Mouse (Mus musculus): ENCODE measurements at regions not wholly inside any gene's neighbourhood (a gene's known extent, or its start where the extent isn't known, plus 50 kb on each side); places are given as distances from the start of the nearest gene placed in this dataset.
"Not testable (repeated sequence)": the region's sequence is repeated elsewhere in the genome, so short reads cannot be mapped to it uniquely, and the experiment has no call there.

- whole genome bisulfite sequencing = 86% methylated on average over 1 of the region's 1 CpGs
- Histone ChIP-seq H3K4me1 (no peaks in the 10 kb centered on the region), H3K27me3 (ENCODE audit: insufficient read depth, poor library complexity, severe bottlenecking) (no peaks in the 10 kb centered on the region), H3K27ac (no peak overlapping the region), H3K36me3 (no peaks in the 10 kb centered on the region), H3K9me3 (no peaks in the 10 kb centered on the region), H3K4me3 (no peak overlapping the region)
- no peak for DNase-seq (ENCODE audit: low spot score)
These were observed 434.2 kb upstream of the Sema6d start for GRCm38 (mm10) chr2:123655551-123655950.

- 72% methylated on average over 4 of the region's 4 CpGs for WGBS
- no peak for DNase-seq (ENCODE audit: low spot score)
- Histone ChIP-seq H3K4me3 (no peak overlapping the region), H3K27ac (no peak overlapping the region), H3K27me3 (ENCODE audit: insufficient read depth, poor library complexity, severe bottlenecking) (no peaks in the 10 kb centered on the region), H3K4me1 (no peaks in the 10 kb centered on the region), H3K9me3 (no peaks in the 10 kb centered on the region), H3K36me3 (no peaks in the 10 kb centered on the region)
These were observed 401.3 kb upstream of the Sema6d start for GRCm38 (mm10) chr2:123688290-123689030.

- Histone ChIP-seq H3K4me3 (no peak overlapping the region), H3K4me1 (no peaks in the 10 kb centered on the region), H3K27ac (no peak overlapping the region), H3K36me3 (no peaks in the 10 kb centered on the region), H3K9me3 (no peaks in the 10 kb centered on the region), H3K27me3 (ENCODE audit: insufficient read depth, poor library complexity, severe bottlenecking) (no peaks in the 10 kb centered on the region)
- 84% methylated on average over 1 of the region's 1 CpGs for WGBS
- DNase-seq (ENCODE audit: low spot score) = no peak
These were observed 400.0 kb upstream of the Sema6d start for GRCm38 (mm10) chr2:123689801-123690200.

- WGBS = 80% methylated on average over 4 of the region's 4 CpGs
- Histone ChIP-seq H3K4me3 (no peak overlapping the region), H3K27ac (no peak overlapping the region), H3K4me1 (no peaks in the 10 kb centered on the region), H3K27me3 (ENCODE audit: insufficient read depth, poor library complexity, severe bottlenecking) (no peaks in the 10 kb centered on the region), H3K9me3 (no peaks in the 10 kb centered on the region), H3K36me3 (no peaks in the 10 kb centered on the region)
- no peak for DNase-seq (ENCODE audit: low spot score)
These were observed 350.1 kb upstream of the Sema6d start for GRCm38 (mm10) chr2:123739688-123740087.

- Histone ChIP-seq H3K4me1 (no peaks in the 10 kb centered on the region), H3K4me3 (no peak overlapping the region), H3K27me3 (ENCODE audit: insufficient read depth, poor library complexity, severe bottlenecking) (no peaks in the 10 kb centered on the region), H3K36me3 (no peaks in the 10 kb centered on the region), H3K9me3 (no peaks in the 10 kb centered on the region), H3K27ac (no peak overlapping the region)
- WGBS = 83% methylated on average over 6 of the region's 6 CpGs
- no peak for DNase-seq (ENCODE audit: low spot score)
These were observed 349.2 kb upstream of the Sema6d start for GRCm38 (mm10) chr2:123740541-123740940.

- H3K9me3 ChIP-seq = no peaks in the 10 kb centered on the region
- no peaks in the 10 kb centered on the region for H3K27me3 ChIP-seq (ENCODE audit: insufficient read depth, poor library complexity, severe bottlenecking)
- peak overlapping the region; percentile 29; the same call in 1 of the 2 replicates for H3K4me3 ChIP-seq
- no peaks in the 10 kb centered on the region for H3K36me3 ChIP-seq
- no peak overlapping the region for H3K27ac ChIP-seq
- no peaks in the 10 kb centered on the region for H3K4me1 ChIP-seq
- 75% methylated on average over 7 of the region's 7 CpGs for WGBS
- DNase-seq (ENCODE audit: low spot score) = no peak
These were observed 335.5 kb upstream of the Sema6d start for GRCm38 (mm10) chr2:123754220-123754619.

GRCm38 (mm10) chr2:123754656-123755499, 334.9 kb upstream of the Sema6d start:
- H3K4me3 ChIP-seq; H3K27ac ChIP-seq; H3K27me3 ChIP-seq (ENCODE audit: insufficient read depth, poor library complexity, severe bottlenecking); H3K4me1 ChIP-seq; H3K9me3 ChIP-seq; H3K36me3 ChIP-seq; DNase-seq (ENCODE audit: low spot score): not testable (repeated sequence)
- WGBS = 53% methylated on average over 19 of the region's 24 CpGs

- no peak overlapping the region for H3K27ac ChIP-seq
- H3K9me3 ChIP-seq = no peaks in the 10 kb centered on the region
- no peaks in the 10 kb centered on the region for H3K4me1 ChIP-seq
- H3K4me3 ChIP-seq = no peak overlapping the region
- H3K36me3 ChIP-seq = no peaks in the 10 kb centered on the region
- WGBS = 81% methylated on average over 3 of the region's 3 CpGs
- DNase-seq (ENCODE audit: low spot score) = no peak
- no peaks in the 10 kb centered on the region for H3K27me3 ChIP-seq (ENCODE audit: insufficient read depth, poor library complexity, severe bottlenecking)
These were observed 290.5 kb upstream of the Sema6d start for GRCm38 (mm10) chr2:123799226-123799786.

- Histone ChIP-seq H3K27ac (no peak overlapping the region), H3K4me3 (no peak overlapping the region), H3K27me3 (ENCODE audit: insufficient read depth, poor library complexity, severe bottlenecking) (no peaks in the 10 kb centered on the region), H3K4me1 (no peaks in the 10 kb centered on the region), H3K36me3 (no peaks in the 10 kb centered on the region), H3K9me3 (no peaks in the 10 kb centered on the region)
- 79% methylated on average over 2 of the region's 2 CpGs for WGBS
- DNase-seq (ENCODE audit: low spot score) = no peak
These were observed 284.1 kb upstream of the Sema6d start for GRCm38 (mm10) chr2:123805646-123806045.

- Histone ChIP-seq H3K36me3 (no peaks in the 10 kb centered on the region), H3K9me3 (no peaks in the 10 kb centered on the region), H3K27me3 (ENCODE audit: insufficient read depth, poor library complexity, severe bottlenecking) (no peaks in the 10 kb centered on the region), H3K27ac (no peak overlapping the region), H3K4me3 (no peak overlapping the region), H3K4me1 (no peaks in the 10 kb centered on the region)
- DNase-seq (ENCODE audit: low spot score) = no peak
- WGBS = 79% methylated on average over 2 of the region's 2 CpGs
These were observed 283.4 kb upstream of the Sema6d start for GRCm38 (mm10) chr2:123806370-123806769.

GRCm38 (mm10) chr2:123813182-123813949, 276.4 kb upstream of the Sema6d start:
- Histone ChIP-seq H3K4me3 (no peak overlapping the region), H3K27me3 (ENCODE audit: insufficient read depth, poor library complexity, severe bottlenecking) (no peaks in the 10 kb centered on the region), H3K27ac (no peak overlapping the region), H3K36me3 (no peaks in the 10 kb centered on the region), H3K4me1 (no peaks in the 10 kb centered on the region), H3K9me3 (no peaks in the 10 kb centered on the region)
- no peak for DNase-seq (ENCODE audit: low spot score)
- 80% methylated on average over 15 of the region's 15 CpGs for WGBS

- Histone ChIP-seq H3K27me3 (ENCODE audit: insufficient read depth, poor library complexity, severe bottlenecking) (no peaks in the 10 kb centered on the region), H3K4me1 (no peaks in the 10 kb centered on the region), H3K36me3 (no peaks in the 10 kb centered on the region), H3K4me3 (no peak overlapping the region), H3K27ac (no peak overlapping the region), H3K9me3 (no peaks in the 10 kb centered on the region)
- WGBS = 60% methylated on average over 3 of the region's 3 CpGs
- no peak for DNase-seq (ENCODE audit: low spot score)
These were observed 275.8 kb upstream of the Sema6d start for GRCm38 (mm10) chr2:123813950-123814337.

All from heart, embryonic 10.5 days (tissue).